Mouse (Mus musculus) intestine, embryonic 15.5 days (tissue): ENCODE data around the gene Cdkn1b. TPM values are rescaled to one million over a fixed set of nuclear protein-coding genes. Genes with fewer than 3 reads are reported as not detected.

Experiments used
- ATAC-seq: fragments of 200-750 bp; cut with Nextera tagmentation; 2 replicates; pipeline ENCODE4 v1.8.0; 2017; ENCODE audit warnings: moderate TSS enrichment, moderate library complexity
- H3K27ac ChIP-seq: fragments of 300-500 bp; sonication (generic); 2 replicates; pipeline ENCODE4 v1.5.1; 2015; ENCODE audit warnings: mild to moderate bottlenecking, inconsistent platforms
- H3K27me3 ChIP-seq: fragments of 300-500 bp; sonication (generic); replicated peaks from 2 replicates; pipeline ENCODE4 v1.6.1; 2015; ENCODE audit warnings: inconsistent platforms
- H3K36me3 ChIP-seq: fragments of 300-500 bp; sonication (generic); 2 replicates; pipeline ENCODE4 v1.6.1; 2015; ENCODE audit warnings: inconsistent platforms
- H3K4me1 ChIP-seq: fragments of 300-500 bp; sonication (generic); replicated peaks from 2 replicates; pipeline ENCODE4 v1.6.1; 2015; ENCODE audit warnings: inconsistent platforms
- H3K4me2 ChIP-seq: fragments of 300-500 bp; sonication (generic); replicated peaks from 2 replicates; pipeline ENCODE4 v1.6.1; 2015; ENCODE audit warnings: mild to moderate bottlenecking, inconsistent platforms
- H3K4me3 ChIP-seq: fragments of 300-500 bp; sonication (generic); replicated peaks from 2 replicates; pipeline ENCODE4 v1.5.1; 2015; ENCODE audit warnings: inconsistent platforms
- H3K9ac ChIP-seq: fragments of 300-500 bp; sonication (generic); 2 replicates; pipeline ENCODE4 v1.6.1; 2015; ENCODE audit warnings: inconsistent platforms
- H3K9me3 ChIP-seq: fragments of 300-500 bp; sonication (generic); 2 replicates; pipeline ENCODE4 v1.6.1; 2016; ENCODE audit warnings: inconsistent platforms
- WGBS: fragments of 180-500 bp; shearing (Covaris S2); methylation state at CpG from one replicate; pipeline ENCODE4 v1.1.7; 2015; 5-methylcytosine and 5-hydroxymethylcytosine counted together
- polyA plus RNA-seq: library from polyadenylated mRNA; unstranded; fragments of >200 nt; fragmentation: Nextera tagmentation; extraction: Ambion mirVana; gene quantifications from 2 replicates; pipeline ENCODE4 v1.2.1, GENCODE M21; 2015

The Cdkn1b gene
- polyA plus RNA-seq, 1 experiment from 2014 or later, result 15.9 TPM

DNA sequence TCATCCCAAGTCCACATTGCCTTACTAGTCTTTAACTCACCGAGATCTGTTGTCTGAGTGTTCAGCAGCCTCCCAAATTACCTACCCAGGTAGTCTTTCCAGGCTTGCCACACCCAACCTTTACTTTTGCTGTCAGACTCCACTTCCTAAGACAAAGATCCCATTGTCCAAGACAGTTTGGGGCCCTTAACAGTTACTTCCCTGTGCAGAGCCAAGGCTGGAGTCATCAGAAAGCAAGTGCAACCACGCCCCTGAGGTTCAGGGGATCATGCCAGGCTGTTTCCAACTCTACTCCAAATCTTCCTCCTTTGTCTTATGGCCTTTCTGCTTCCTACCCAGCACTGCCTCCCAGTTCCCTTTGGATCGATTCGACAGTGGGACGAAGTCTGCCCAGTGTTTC is 5.7 kb upstream of the Cdkn1b start:
- Histone ChIP-seq H3K9me3 (no peaks in the 10 kb centered on the region), H3K27me3 (no peaks in the 10 kb centered on the region), H3K4me3 (no peak overlapping the region), H3K27ac (no peak overlapping the region), H3K4me1 (0 out of 2 replicates have a peak, but pooled peaks cover under 1% of the 10 kb centered on the region), H3K9ac (no peak overlapping the region), H3K4me2 (no peak overlapping the region), H3K36me3 (no peaks in the 10 kb centered on the region)
- ATAC-seq, result peak; percentile 40
- 80% methylated on average over 5 of the region's 5 CpGs for WGBS

DNA sequence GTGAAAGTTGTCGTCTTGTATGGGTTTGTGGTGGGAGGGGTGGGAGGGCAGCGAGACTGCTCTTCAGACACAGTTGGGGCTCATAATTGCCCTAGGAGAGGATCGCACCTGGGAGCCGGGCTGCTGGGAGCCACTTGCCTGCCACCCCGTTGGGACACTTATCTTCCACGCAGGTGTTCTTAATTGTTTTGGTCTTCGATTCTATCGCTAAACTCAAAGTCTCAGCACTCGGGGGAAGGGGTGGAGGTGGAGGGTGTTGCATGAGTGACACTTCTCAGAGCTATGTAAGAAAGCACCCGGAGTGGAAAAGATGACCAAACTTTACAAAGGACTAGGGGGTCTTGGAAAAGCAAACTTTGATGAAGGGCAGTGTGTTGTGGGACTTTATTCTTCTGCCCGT is 3.6 kb upstream of the Cdkn1b start:
- Histone ChIP-seq H3K4me3 (peak overlapping the region; percentile 40), H3K4me2 (peak overlapping the region; percentile 86), H3K27me3 (no peaks in the 10 kb centered on the region), H3K9me3 (no peaks in the 10 kb centered on the region), H3K4me1 (0 out of 2 replicates have a peak, but pooled peaks cover 2% of the 10 kb centered on the region), H3K27ac (peak overlapping the region; percentile 54), H3K9ac (peak overlapping the region; percentile 44), H3K36me3 (no peaks in the 10 kb centered on the region)
- ATAC-seq, result no peak
- under 1% methylated on average over 11 of the region's 11 CpGs for WGBS

DNA sequence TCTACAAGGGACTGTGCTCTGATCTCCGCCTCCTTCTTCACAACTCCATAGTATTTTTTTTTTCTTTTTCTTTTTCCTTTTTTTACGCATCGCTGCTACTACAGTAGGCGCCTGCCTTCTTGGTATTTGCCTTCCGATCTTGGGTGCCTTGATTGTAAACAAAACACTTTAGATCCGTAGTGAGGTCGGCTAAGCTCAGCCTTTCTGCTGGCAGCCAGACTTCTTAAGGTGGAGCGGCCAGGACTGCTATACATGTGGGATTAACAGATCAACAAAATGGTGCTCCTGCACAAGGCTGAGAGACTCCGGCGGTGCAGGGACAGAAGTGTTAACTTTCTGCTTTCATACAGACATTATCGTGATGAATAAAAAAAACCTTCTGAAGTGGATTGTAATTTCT is 3.1 kb upstream of the Cdkn1b start:
- WGBS, result 2% methylated on average over 11 of the region's 11 CpGs
- no peaks in the 10 kb centered on the region for H3K27me3 ChIP-seq
- H3K9me3 ChIP-seq, result no peaks in the 10 kb centered on the region
- H3K36me3 ChIP-seq, result no peaks in the 10 kb centered on the region
- H3K4me3 ChIP-seq, result peak overlapping the region; percentile 40
- H3K9ac ChIP-seq, result peak overlapping the region; percentile 44; the same call in 1 of the 2 replicates
- H3K4me2 ChIP-seq, result peak overlapping the region; percentile 86
- H3K27ac ChIP-seq, result peak overlapping the region; percentile 54
- ATAC-seq, result no peak
- 0 out of 2 replicates have a peak, but pooled peaks cover 2% of the 10 kb centered on the region for H3K4me1 ChIP-seq

DNA sequence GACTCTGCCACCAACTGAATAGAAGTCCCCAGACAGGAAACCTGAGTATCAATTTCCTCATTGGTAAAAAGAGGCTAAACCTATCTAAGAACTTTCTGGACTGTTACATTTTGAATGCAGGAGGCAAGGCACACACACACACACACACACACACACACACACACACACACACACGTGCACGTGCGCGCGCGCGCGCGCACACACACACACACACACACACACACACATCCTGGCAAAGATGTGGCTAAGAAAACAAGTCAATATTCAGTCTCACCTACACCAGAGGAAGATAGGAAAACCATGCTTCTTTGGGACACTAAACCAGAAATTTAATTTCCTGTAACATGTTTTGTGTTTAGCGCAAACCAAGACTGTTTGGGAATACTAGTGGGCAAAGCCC is 1.4 kb upstream of the Cdkn1b start:
- H3K9me3 ChIP-seq, result no peaks in the 10 kb centered on the region
- no peaks in the 10 kb centered on the region for H3K27me3 ChIP-seq
- no peak overlapping the region for H3K9ac ChIP-seq
- H3K4me3 ChIP-seq, result no peak overlapping the region
- no peak for ATAC-seq
- H3K36me3 ChIP-seq, result no peaks in the 10 kb centered on the region
- H3K4me2 ChIP-seq, result no peak overlapping the region
- 92% methylated on average over 10 of the region's 10 CpGs for WGBS
- H3K27ac ChIP-seq, result no peak overlapping the region
- H3K4me1 ChIP-seq, result peaks cover 7% of the 10 kb centered on the region; the same call in 1 of the 2 replicates

DNA sequence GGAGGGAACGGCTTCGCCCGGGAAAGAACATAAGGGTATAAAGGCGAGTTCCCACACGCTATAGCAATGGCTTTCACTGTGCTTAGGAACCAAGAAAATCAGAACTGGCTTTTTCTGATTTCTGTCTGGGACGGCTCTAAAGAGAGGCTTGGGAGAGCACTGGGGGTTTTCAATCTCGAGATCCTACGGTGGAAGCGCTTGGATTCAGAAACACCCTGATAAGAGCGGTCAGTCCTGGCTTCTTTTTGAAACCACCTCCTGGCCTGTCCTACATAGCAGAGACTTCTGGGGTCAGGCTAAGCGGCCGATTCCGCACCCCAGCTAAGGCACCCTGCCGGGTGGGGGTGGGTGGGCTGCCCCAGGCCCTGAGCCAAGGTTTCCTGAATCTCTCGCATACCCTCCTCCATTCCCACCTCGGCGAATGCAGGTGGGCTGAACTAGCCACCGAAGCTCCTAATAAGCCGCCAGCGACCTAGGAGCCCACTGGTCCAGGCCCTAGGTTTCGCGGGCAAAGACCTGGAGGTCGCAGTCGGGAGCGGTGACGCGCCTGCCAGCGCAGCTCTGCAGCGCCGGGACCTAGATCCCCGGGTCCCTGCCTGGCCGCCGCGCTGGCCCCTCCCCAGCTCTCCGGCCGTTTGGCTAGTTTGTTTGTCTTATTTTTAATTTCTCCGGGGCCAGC is 551 bp upstream of the Cdkn1b start:
- peak overlapping the region; percentile 91 for H3K4me2 ChIP-seq
- no peaks in the 10 kb centered on the region for H3K36me3 ChIP-seq
- no peaks in the 10 kb centered on the region for H3K27me3 ChIP-seq
- 8% methylated on average over 37 of the region's 37 CpGs for WGBS
- peak overlapping the region; percentile 86 for H3K9ac ChIP-seq
- peaks cover 8% of the 10 kb centered on the region; the same call in 1 of the 2 replicates for H3K4me1 ChIP-seq
- no peaks in the 10 kb centered on the region for H3K9me3 ChIP-seq
- H3K27ac ChIP-seq, result peak overlapping the region; percentile 97
- peak overlapping the region; percentile 63 for H3K4me3 ChIP-seq
- ATAC-seq, result peak; percentile 74

DNA sequence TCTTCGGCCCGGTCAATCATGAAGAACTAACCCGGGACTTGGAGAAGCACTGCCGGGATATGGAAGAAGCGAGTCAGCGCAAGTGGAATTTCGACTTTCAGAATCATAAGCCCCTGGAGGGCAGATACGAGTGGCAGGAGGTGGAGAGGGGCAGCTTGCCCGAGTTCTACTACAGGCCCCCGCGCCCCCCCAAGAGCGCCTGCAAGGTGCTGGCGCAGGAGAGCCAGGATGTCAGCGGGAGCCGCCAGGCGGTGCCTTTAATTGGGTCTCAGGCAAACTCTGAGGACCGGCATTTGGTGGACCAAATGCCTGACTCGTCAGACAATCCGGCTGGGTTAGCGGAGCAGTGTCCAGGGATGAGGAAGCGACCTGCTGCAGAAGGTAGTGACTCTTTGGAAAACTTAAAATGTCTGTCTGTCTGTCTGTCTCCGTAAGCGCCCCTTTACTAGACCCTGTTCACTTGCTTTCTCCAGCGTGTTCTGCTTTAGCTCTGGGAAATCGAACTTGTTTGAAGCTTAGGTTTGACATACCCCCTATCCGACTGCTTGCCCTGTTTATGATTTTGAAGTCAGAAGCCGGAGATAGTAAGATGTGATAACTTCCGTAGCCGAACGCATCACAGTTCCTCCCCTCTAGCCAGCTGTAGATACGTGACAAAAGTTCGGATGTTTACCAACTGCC is 953 bp downstream of the Cdkn1b start:
- Histone ChIP-seq H3K4me2 (peak overlapping the region; percentile 91), H3K36me3 (no peaks in the 10 kb centered on the region), H3K9me3 (no peaks in the 10 kb centered on the region), H3K27me3 (no peaks in the 10 kb centered on the region), H3K27ac (peak overlapping the region; percentile 97), H3K9ac (peak overlapping the region; percentile 86), H3K4me3 (peak overlapping the region; percentile 63), H3K4me1 (peaks cover 8% of the 10 kb centered on the region; the same call in 1 of the 2 replicates)
- no peak for ATAC-seq
- 0% methylated on average over 32 of the region's 32 CpGs for WGBS

DNA sequence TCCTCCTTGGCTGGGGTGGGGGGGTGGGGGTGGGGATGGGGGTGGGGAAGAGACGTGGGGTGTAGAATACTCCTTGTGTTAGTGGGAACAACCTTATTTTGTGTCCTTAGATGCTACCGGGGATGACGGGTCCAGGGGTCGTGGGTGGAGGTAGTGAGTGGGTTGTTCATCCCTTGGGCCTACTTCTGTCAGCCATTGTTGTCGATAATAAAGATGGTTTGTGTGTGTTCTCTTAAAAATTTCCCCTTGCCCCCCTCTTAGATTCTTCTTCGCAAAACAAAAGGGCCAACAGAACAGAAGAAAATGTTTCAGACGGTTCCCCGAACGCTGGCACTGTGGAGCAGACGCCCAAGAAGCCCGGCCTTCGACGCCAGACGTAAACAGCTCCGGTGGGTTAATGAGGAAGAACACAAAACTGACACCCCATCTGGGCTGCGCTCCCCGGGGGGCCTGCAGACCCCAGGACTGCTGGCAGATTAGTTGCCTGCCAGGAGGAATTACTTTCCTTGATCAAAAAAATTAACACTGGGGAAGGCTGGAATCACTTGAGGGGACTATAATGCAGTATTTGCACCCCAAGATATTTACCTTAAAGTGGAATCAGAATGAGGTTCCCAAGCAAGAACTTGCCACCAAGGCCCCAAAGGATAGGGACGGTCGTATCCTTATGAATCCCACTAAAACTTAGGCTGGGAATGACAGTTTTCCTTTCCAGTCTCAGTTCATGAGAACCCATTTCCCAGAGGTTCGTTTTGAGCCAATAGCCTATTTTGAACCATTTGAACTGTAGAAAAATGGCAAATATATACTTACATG is 1.7 kb downstream of the Cdkn1b start:
- 9% methylated on average over 20 of the region's 20 CpGs for WGBS
- H3K4me3 ChIP-seq, result peak overlapping the region; percentile 63
- no peak for ATAC-seq
- no peaks in the 10 kb centered on the region for H3K27me3 ChIP-seq
- H3K36me3 ChIP-seq, result no peaks in the 10 kb centered on the region
- H3K27ac ChIP-seq, result no peak overlapping the region
- no peaks in the 10 kb centered on the region for H3K9me3 ChIP-seq
- H3K4me2 ChIP-seq, result peak overlapping the region; percentile 91
- peaks cover 8% of the 10 kb centered on the region; the same call in 1 of the 2 replicates for H3K4me1 ChIP-seq
- peak overlapping the region; percentile 86 for H3K9ac ChIP-seq

DNA sequence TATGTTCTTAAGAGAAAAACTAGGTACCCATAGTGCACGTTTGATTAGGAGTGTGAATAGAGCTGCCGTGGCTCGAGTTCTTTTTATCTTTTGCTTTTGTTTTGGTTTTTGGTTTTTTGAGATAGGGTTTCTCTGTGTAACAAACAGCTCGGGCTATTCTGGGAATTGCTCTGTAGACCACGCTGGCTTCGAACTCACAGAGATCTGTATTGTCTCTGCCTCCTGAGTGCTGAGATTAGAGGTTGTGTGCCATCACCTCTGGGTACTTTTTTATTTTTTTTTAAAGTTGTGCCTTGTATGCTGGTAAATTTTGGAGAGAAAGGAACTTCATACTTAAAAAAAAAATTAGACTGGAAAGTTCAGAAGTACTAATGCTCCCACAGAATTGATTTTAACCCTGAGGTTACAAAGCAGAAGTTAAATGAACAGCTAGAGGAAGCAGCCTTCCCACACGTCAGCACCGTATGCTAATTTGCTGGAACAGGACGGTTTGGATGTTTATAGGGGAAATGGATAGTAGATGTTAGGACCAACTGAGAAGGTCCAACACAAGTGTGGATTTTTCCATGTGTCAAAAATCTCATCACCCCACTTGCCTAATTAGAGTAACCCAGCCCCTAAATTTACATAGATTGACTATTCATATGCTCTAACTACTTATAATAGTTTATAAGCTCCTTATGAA is 2.5 kb downstream of the Cdkn1b start:
- WGBS, result 58% methylated on average over 9 of the region's 9 CpGs
- peaks cover 12% of the 10 kb centered on the region; the same call in 1 of the 2 replicates for H3K4me1 ChIP-seq

DNA sequence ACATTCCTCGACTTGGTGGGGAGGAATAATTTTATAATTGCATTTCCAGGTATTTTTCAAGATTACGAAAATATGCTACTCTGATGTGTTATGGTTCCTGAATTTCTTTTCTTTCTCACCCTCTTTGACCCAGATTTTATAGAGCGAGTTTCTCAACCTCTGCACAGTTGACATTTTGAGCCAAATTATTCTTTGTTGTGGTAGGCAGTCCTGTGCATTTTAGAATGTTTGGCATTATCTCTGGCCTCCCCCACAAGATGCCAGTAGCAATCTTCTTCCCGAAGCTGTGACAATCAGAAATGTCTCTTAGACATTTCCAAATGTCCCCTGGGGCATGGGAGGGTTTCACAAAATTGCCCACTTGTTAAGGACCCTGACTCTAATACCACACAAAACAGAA is 3.5 kb downstream of the Cdkn1b start:
- no peak overlapping the region for H3K4me3 ChIP-seq
- no peak overlapping the region for H3K4me2 ChIP-seq
- H3K27me3 ChIP-seq, result no peaks in the 10 kb centered on the region
- H3K9ac ChIP-seq, result no peak overlapping the region
- ATAC-seq, result no peak
- no peaks in the 10 kb centered on the region for H3K36me3 ChIP-seq
- H3K9me3 ChIP-seq, result no peaks in the 10 kb centered on the region
- no peak overlapping the region for H3K27ac ChIP-seq
- WGBS, result 83% methylated on average over 4 of the region's 4 CpGs
- peaks cover 12% of the 10 kb centered on the region; the same call in 1 of the 2 replicates for H3K4me1 ChIP-seq

More for the DNA sequence above, 2.5 kb downstream of the Cdkn1b start:
- no peaks in the 10 kb centered on the region for H3K27me3 ChIP-seq
- no peaks in the 10 kb centered on the region for H3K36me3 ChIP-seq
- ATAC-seq, result no peak
- H3K4me2 ChIP-seq, result peak overlapping the region; percentile 91
- H3K9me3 ChIP-seq, result no peaks in the 10 kb centered on the region
- peak overlapping the region; percentile 63 for H3K4me3 ChIP-seq
- peak overlapping the region; percentile 86; the same call in 1 of the 2 replicates for H3K9ac ChIP-seq
- H3K27ac ChIP-seq, result no peak overlapping the region

DNA sequence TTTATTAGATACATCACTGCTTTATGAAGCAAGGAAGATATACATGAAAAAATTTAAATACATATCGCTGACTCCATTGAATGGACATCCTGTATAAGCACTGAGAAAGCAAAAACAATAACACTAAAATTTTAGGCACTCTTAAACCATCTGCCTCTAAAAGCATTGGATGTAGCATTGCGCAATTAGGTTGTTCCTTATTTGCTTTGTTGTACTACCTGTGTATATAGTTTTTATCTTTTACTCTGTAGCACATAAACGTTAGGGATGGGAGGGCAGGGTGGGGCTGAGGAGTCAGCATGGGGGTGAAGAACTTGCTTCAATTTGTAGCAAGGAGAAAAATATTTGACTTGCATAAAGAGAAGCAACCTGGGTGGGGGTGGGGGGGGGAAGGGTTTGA is 4.1 kb downstream of the Cdkn1b start:
- Histone ChIP-seq H3K4me3 (no peak overlapping the region), H3K9ac (no peak overlapping the region), H3K9me3 (no peaks in the 10 kb centered on the region), H3K36me3 (no peaks in the 10 kb centered on the region), H3K4me2 (no peak overlapping the region), H3K27me3 (no peaks in the 10 kb centered on the region), H3K27ac (no peak overlapping the region), H3K4me1 (peaks cover 12% of the 10 kb centered on the region; the same call in 1 of the 2 replicates)
- no peak for ATAC-seq
- WGBS, result 63% methylated on average over 3 of the region's 3 CpGs

DNA sequence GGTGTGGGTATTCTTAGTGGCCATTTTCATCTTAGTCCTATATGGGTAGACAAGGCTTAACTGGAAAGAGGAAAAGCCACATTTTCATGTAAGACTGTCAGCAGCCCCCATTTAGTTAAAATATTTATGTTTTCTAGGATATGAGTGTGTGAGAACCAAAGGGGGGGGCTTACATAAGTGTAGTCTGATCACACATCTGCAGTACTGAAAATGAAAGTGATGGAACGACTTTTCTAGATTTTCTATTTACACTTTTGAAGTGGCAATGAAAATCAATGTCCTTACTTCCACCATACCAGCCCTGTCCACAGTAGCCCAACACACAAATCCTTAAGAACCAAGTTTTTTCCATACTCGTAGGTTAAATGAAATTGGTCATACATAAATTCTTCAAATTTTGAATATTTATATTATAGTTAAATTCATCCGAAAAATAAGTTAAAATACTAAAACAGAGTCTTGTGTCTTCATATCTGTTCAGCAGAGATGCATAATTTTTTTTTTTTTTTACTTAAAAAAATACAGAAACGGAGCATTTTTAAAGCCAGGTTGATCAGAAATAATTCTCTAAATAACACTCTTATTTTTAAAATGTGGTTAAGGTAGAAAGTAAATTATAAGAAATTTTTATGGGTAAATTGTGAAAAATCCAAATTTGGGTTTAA is 5.6 kb downstream of the Cdkn1b start:
- ATAC-seq, result no peak
- no peaks in the 10 kb centered on the region for H3K36me3 ChIP-seq
- H3K27ac ChIP-seq, result no peak overlapping the region
- no peaks in the 10 kb centered on the region for H3K27me3 ChIP-seq
- H3K4me2 ChIP-seq, result 0 out of 2 replicates have a peak overlapping the region, but pooled peaks have one; percentile 6
- H3K4me1 ChIP-seq, result peaks cover 18% of the 10 kb centered on the region
- 65% methylated on average over 4 of the region's 4 CpGs for WGBS
- no peaks in the 10 kb centered on the region for H3K9me3 ChIP-seq
- no peak overlapping the region for H3K4me3 ChIP-seq
- no peak overlapping the region for H3K9ac ChIP-seq
